ENCODE assay signal across 8 mouse cellular contexts in the genomic region with DNA sequence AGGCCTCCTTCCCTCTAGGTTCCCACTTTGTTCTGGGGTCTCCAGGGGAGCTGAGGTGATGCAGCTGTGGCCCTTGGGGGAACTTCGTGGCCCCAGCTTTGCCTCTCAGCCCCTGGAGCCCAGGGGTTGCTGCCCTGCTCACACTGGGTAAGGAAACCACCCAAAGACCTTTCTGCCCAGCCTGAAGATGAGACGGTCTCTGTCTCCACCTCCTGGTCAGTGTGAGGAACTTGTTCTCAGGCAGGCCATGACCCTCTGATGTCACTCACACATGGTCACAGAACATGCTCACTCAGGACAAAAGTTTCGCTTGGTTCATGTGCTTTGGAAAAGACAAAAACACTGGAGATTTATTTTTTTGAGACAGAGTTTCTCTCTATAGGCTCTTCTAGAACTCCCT. TPM values are rescaled to one million over a fixed set of nuclear protein-coding genes. Genes with fewer than 3 reads are reported as not detected.
DNase-seq lines count a peak whose midpoint lies in the region; ATAC-seq lines count a peak whose summit lies in the region.

No protein-coding gene starts in this region.

- peak; percentile 33 for DNase-seq in 3134 (ENCODE audit: extremely low read depth, insufficient read length, low spot score)
- DNase-seq in CD4-positive, CD25-positive, alpha-beta regulatory T cell, adult 2 months (ENCODE audit: low read depth, low spot score), result peak; percentile 93
- DNase-seq in c-Kit-positive CD71-negative TER-119-negative erythroid progenitor cells, embryonic 14.5 days (ENCODE audit: low read depth), result peak; percentile 76
- peak; percentile 64 for DNase-seq in kidney, adult 9 months
- DNase-seq in spleen, postnatal 4 days (ENCODE audit: low spot score in 2 of 2), result peak; percentile 66 to 85
- DNase-seq in right cerebral cortex, postnatal 4 days, result no peak

- ATAC-seq in granulocyte monocyte progenitor cell, adult 5-6 weeks (replicated peaks; ENCODE audit: poor library complexity, severe bottlenecking), result peak; percentile 85
- ATAC-seq in megakaryocyte progenitor cell, adult 5-6 weeks (replicated peaks; ENCODE audit: poor library complexity), result peak; percentile 98

RNA-seq across cellular contexts. Expression of a gene that starts 28.5 kb away (rescaled TPM):
- total RNA-seq in granulocyte monocyte progenitor cell, adult 5-6 weeks (2014; fragmentation: Nextera tagmentation), result not detected in 2 replicates
- 1.0 TPM in 1 of 2 replicates, not detected in the other for total RNA-seq in granulocyte monocyte progenitor cell, adult 5-6 weeks (2017)
- not detected in 2 replicates for total RNA-seq in megakaryocyte progenitor cell, adult 5-6 weeks (2015)
- total RNA-seq in megakaryocyte progenitor cell, adult 5-6 weeks (2017), result not detected in 2 replicates

RNA-seq across cellular contexts. Expression of a gene that starts 53.0 kb away (rescaled TPM):
- 31.9 and 49.3 TPM in 2 replicates for total RNA-seq in granulocyte monocyte progenitor cell, adult 5-6 weeks (2014; fragmentation: Nextera tagmentation)
- 62.6 and 66.5 TPM in 2 replicates for total RNA-seq in granulocyte monocyte progenitor cell, adult 5-6 weeks (2017)
- 23.1 and 25.1 TPM in 2 replicates for total RNA-seq in megakaryocyte progenitor cell, adult 5-6 weeks (2015)
- 71.4 and 99.8 TPM in 2 replicates for total RNA-seq in megakaryocyte progenitor cell, adult 5-6 weeks (2017)
